Mouse (Mus musculus) embryonic facial prominence, embryonic 11.5 days (tissue): ENCODE measurements around the gene Acta2. TPM values are rescaled to one million over a fixed set of nuclear protein-coding genes. Genes with fewer than 3 reads are reported as not detected.
A peak's percentile ranks its signal among the peaks of the same experiment; 100 is the strongest.

ENCODE experiments used
- ATAC-seq: fragments of 200-750 bp; cut with Nextera tagmentation; replicated peaks from 2 replicates; pipeline ENCODE4 v1.8.0; 2017; ENCODE audit warnings: low read depth; ENCODE audit not compliant: insufficient number of reproducible peaks, low FRiP score, low TSS enrichment
- DNase-seq: peaks from one replicate; pipeline ENCODE4 v3.0.0-alpha.2; 2015; ENCODE audit warnings: low spot score
- H3K27ac ChIP-seq: fragments of 300-500 bp; sonication (generic); replicated peaks from 2 replicates; pipeline ENCODE4 v1.5.1; 2014; ENCODE audit warnings: mild to moderate bottlenecking, low read depth, low read length, control low read depth
- H3K27me3 ChIP-seq: fragments of 300-500 bp; sonication (generic); 2 replicates; pipeline ENCODE4 v1.6.1; 2014; ENCODE audit warnings: mild to moderate bottlenecking, low read length, moderate library complexity, mixed read lengths; ENCODE audit not compliant: control insufficient read depth, insufficient read depth
- H3K36me3 ChIP-seq: fragments of 300-500 bp; sonication (generic); replicated peaks from 2 replicates; pipeline ENCODE4 v1.6.1; 2014; ENCODE audit warnings: low read depth, mild to moderate bottlenecking, low read length, moderate library complexity, mixed read lengths; ENCODE audit not compliant: control insufficient read depth, insufficient read depth
- H3K4me1 ChIP-seq: fragments of 300-500 bp; sonication (generic); 2 replicates; pipeline ENCODE4 v1.6.1; 2014; ENCODE audit warnings: low read length, mixed read lengths; ENCODE audit not compliant: control insufficient read depth, insufficient read depth
- H3K4me2 ChIP-seq: fragments of 300-500 bp; sonication (generic); 2 replicates; pipeline ENCODE4 v1.6.1; 2014; ENCODE audit warnings: low read depth, mild to moderate bottlenecking, control low read depth, low read length, moderate library complexity
- H3K4me3 ChIP-seq: fragments of 300-500 bp; sonication (generic); 2 replicates; pipeline ENCODE4 v1.5.1; 2014; ENCODE audit warnings: low read depth, low read length, control low read depth
- H3K9ac ChIP-seq: fragments of 300-500 bp; sonication (generic); replicated peaks from 2 replicates; pipeline ENCODE4 v1.6.1; 2014; ENCODE audit warnings: mild to moderate bottlenecking, control low read depth, low read length
- H3K9me3 ChIP-seq: fragments of 300-500 bp; sonication (generic); replicated peaks from 2 replicates; pipeline ENCODE4 v1.6.1; 2016; ENCODE audit warnings: mild to moderate bottlenecking, low read length, inconsistent platforms, mixed read lengths; ENCODE audit not compliant: control insufficient read depth
- WGBS: fragments of 180-500 bp; shearing (Covaris S2); extraction: QIAGEN DNeasy Blood & Tissue Kit; methylation state at CpG from one replicate; pipeline ENCODE4 v1.1.7; 2014; 5-methylcytosine and 5-hydroxymethylcytosine counted together
- polyA plus RNA-seq: library from polyadenylated mRNA; unstranded; fragments of >200 nt; fragmentation: Nextera tagmentation; extraction: Ambion mirVana; gene quantifications from 2 replicates; pipeline ENCODE4 v1.2.1, GENCODE M21; 2014

Acta2 gene
- polyA plus RNA-seq, 1 experiment from 2014 or later: 59.8 TPM

- H3K4me1 ChIP-seq: no peaks in the 10 kb centered on the region
- H3K4me2 ChIP-seq: no peak overlapping the region
- H3K27me3 ChIP-seq: no peaks in the 10 kb centered on the region
- no peak overlapping the region for H3K27ac ChIP-seq
- no peaks in the 10 kb centered on the region for H3K9me3 ChIP-seq
- H3K9ac ChIP-seq: no peak overlapping the region
- H3K36me3 ChIP-seq: no peaks in the 10 kb centered on the region
- 17% methylated on average over 6 of the region's 6 CpGs for WGBS
- ATAC-seq: no peak
- no peak overlapping the region for H3K4me3 ChIP-seq
- peak; percentile 91 for DNase-seq
Observed at GRCm38 (mm10) chr19:34244056-34244455, 11.3 kb downstream of the Acta2 start.

GRCm38 (mm10) chr19:34242925-34243324, 12.5 kb downstream of the Acta2 start:
- ATAC-seq (no peak), DNase-seq (no peak)
- Histone ChIP-seq H3K4me2 (no peak overlapping the region), H3K4me3 (no peak overlapping the region), H3K27me3 (no peaks in the 10 kb centered on the region), H3K4me1 (no peaks in the 10 kb centered on the region), H3K9ac (no peak overlapping the region), H3K27ac (no peak overlapping the region), H3K36me3 (no peaks in the 10 kb centered on the region), H3K9me3 (no peaks in the 10 kb centered on the region)

- Histone ChIP-seq H3K4me3 (no peak overlapping the region), H3K9me3 (no peaks in the 10 kb centered on the region), H3K4me2 (no peak overlapping the region), H3K4me1 (no peaks in the 10 kb centered on the region), H3K36me3 (no peaks in the 10 kb centered on the region), H3K27me3 (no peaks in the 10 kb centered on the region), H3K9ac (no peak overlapping the region), H3K27ac (no peak overlapping the region)
- DNase-seq: peak; percentile 61
- WGBS: 66% methylated on average over 15 of the region's 15 CpGs
- ATAC-seq: no peak
Observed at GRCm38 (mm10) chr19:34241247-34241915, 14.0 kb downstream of the Acta2 start.

- Histone ChIP-seq H3K27ac (no peak overlapping the region), H3K4me3 (no peak overlapping the region), H3K9me3 (no peaks in the 10 kb centered on the region), H3K27me3 (no peaks in the 10 kb centered on the region), H3K36me3 (no peaks in the 10 kb centered on the region), H3K9ac (no peak overlapping the region), H3K4me2 (no peak overlapping the region), H3K4me1 (no peaks in the 10 kb centered on the region)
- DNase-seq (no peak), ATAC-seq (no peak)
- 93% methylated on average over 5 of the region's 5 CpGs for WGBS
Observed at GRCm38 (mm10) chr19:34240273-34241039, 14.9 kb downstream of the Acta2 start.

GRCm38 (mm10) chr19:34237746-34238145, 17.6 kb downstream of the Acta2 start:
- ATAC-seq (no peak), DNase-seq (no peak)
- no peak overlapping the region for H3K27ac ChIP-seq
- H3K4me1 ChIP-seq: no peaks in the 10 kb centered on the region
- no peak overlapping the region for H3K4me3 ChIP-seq
- no peak overlapping the region for H3K9ac ChIP-seq
- H3K36me3 ChIP-seq: no peaks in the 10 kb centered on the region
- no peaks in the 10 kb centered on the region for H3K27me3 ChIP-seq
- H3K4me2 ChIP-seq: no peak overlapping the region
- H3K9me3 ChIP-seq: no peaks in the 10 kb centered on the region
- 96% methylated on average over 2 of the region's 2 CpGs for WGBS

- DNase-seq (no peak), ATAC-seq (no peak)
- Histone ChIP-seq H3K4me1 (no peaks in the 10 kb centered on the region), H3K4me2 (no peak overlapping the region), H3K4me3 (no peak overlapping the region), H3K27me3 (no peaks in the 10 kb centered on the region), H3K27ac (no peak overlapping the region), H3K9ac (no peak overlapping the region), H3K9me3 (no peaks in the 10 kb centered on the region), H3K36me3 (no peaks in the 10 kb centered on the region)
- 94% methylated on average over 3 of the region's 3 CpGs for WGBS
Observed at GRCm38 (mm10) chr19:34236049-34236448, 19.3 kb downstream of the Acta2 start.

GRCm38 (mm10) chr19:34233944-34234343, 21.4 kb downstream of the Acta2 start:
- Histone ChIP-seq H3K4me3 (no peak overlapping the region), H3K27ac (no peak overlapping the region), H3K9me3 (no peaks in the 10 kb centered on the region), H3K4me1 (no peaks in the 10 kb centered on the region), H3K27me3 (no peaks in the 10 kb centered on the region), H3K4me2 (no peak overlapping the region), H3K9ac (no peak overlapping the region), H3K36me3 (no peaks in the 10 kb centered on the region)
- DNase-seq: no peak
- no peak for ATAC-seq
- WGBS: 87% methylated on average over 14 of the region's 14 CpGs

- Histone ChIP-seq H3K4me2 (no peak overlapping the region), H3K4me1 (no peaks in the 10 kb centered on the region), H3K9me3 (no peaks in the 10 kb centered on the region), H3K36me3 (no peaks in the 10 kb centered on the region), H3K9ac (no peak overlapping the region), H3K27me3 (no peaks in the 10 kb centered on the region), H3K27ac (no peak overlapping the region), H3K4me3 (no peak overlapping the region)
- WGBS: 41% methylated on average over 5 of the region's 5 CpGs
- no peak for ATAC-seq
- DNase-seq: no peak
Observed at GRCm38 (mm10) chr19:34232326-34232725, 23.1 kb downstream of the Acta2 start.
